Mouse (Mus musculus): ENCODE measurements at regions not wholly inside any gene's neighbourhood (a gene's known extent, or its start where the extent isn't known, plus 50 kb on each side); places are given as distances from the start of the nearest gene placed in this dataset.

- Histone ChIP-seq H3K27me3 (replicated peaks) (no peaks in the 10 kb centered on the region), H3K4me3 (no peak overlapping the region), H3K27ac (no peak overlapping the region), H3K9ac (no peak overlapping the region), H3K4me2 (no peak overlapping the region), H3K9me3 (no peaks in the 10 kb centered on the region), H3K36me3 (replicated peaks) (no peaks in the 10 kb centered on the region), H3K4me1 (no peaks in the 10 kb centered on the region)
- 84% methylated on average over 5 of the region's 5 CpGs for WGBS
- ATAC-seq (replicated peaks) = no peak
Observed at GRCm38 (mm10) chr17:88222379-88222955, 157.4 kb upstream of the Fbxo11 start.

GRCm38 (mm10) chr17:88240476-88240875, 175.4 kb upstream of the Fbxo11 start:
- Histone ChIP-seq H3K4me3 (no peak overlapping the region), H3K9ac (no peak overlapping the region), H3K27me3 (replicated peaks) (no peaks in the 10 kb centered on the region), H3K4me1 (no peaks in the 10 kb centered on the region), H3K9me3 (no peaks in the 10 kb centered on the region), H3K4me2 (no peak overlapping the region), H3K36me3 (replicated peaks) (no peaks in the 10 kb centered on the region), H3K27ac (no peak overlapping the region)
- no peak for ATAC-seq (replicated peaks)
- WGBS = 81% methylated on average over 8 of the region's 8 CpGs

- Histone ChIP-seq H3K27ac (no peak overlapping the region), H3K4me3 (no peak overlapping the region), H3K9me3 (no peaks in the 10 kb centered on the region), H3K4me2 (no peak overlapping the region), H3K9ac (no peak overlapping the region), H3K36me3 (replicated peaks) (no peaks in the 10 kb centered on the region), H3K27me3 (replicated peaks) (no peaks in the 10 kb centered on the region; the same call in 1 of the 2 replicates), H3K4me1 (peaks cover 9% of the 10 kb centered on the region)
- ATAC-seq (replicated peaks) = no peak
- 71% methylated on average over 5 of the region's 5 CpGs for WGBS
Observed at GRCm38 (mm10) chr17:88248625-88249024, 183.5 kb upstream of the Fbxo11 start.

- Histone ChIP-seq H3K4me3 (peak overlapping the region; percentile 19; the same call in 1 of the 2 replicates), H3K27ac (no peak overlapping the region), H3K4me1 (peaks cover 14% of the 10 kb centered on the region), H3K27me3 (replicated peaks) (no peaks in the 10 kb centered on the region; the same call in 1 of the 2 replicates), H3K9ac (peak overlapping the region; percentile 22; the same call in 1 of the 2 replicates), H3K9me3 (no peaks in the 10 kb centered on the region), H3K36me3 (replicated peaks) (no peaks in the 10 kb centered on the region), H3K4me2 (peak overlapping the region; percentile 43)
- ATAC-seq (replicated peaks) = peak; percentile 18
- 16% methylated on average over 17 of the region's 17 CpGs for WGBS
Observed at GRCm38 (mm10) chr17:88251949-88252521, 186.9 kb upstream of the Fbxo11 start.

- H3K9ac ChIP-seq = peak overlapping the region; percentile 82
- ATAC-seq (replicated peaks) = peak; percentile 86
- H3K27me3 ChIP-seq (replicated peaks) = no peaks in the 10 kb centered on the region; the same call in 1 of the 2 replicates
- H3K4me3 ChIP-seq = peak overlapping the region; percentile 60
- H3K4me2 ChIP-seq = peak overlapping the region; percentile 88
- 0% methylated on average over 40 of the region's 40 CpGs for WGBS
- H3K27ac ChIP-seq = peak overlapping the region; percentile 95
- H3K36me3 ChIP-seq (replicated peaks) = no peaks in the 10 kb centered on the region
- H3K4me1 ChIP-seq = peaks cover 20% of the 10 kb centered on the region
- H3K9me3 ChIP-seq = no peaks in the 10 kb centered on the region
Observed at GRCm38 (mm10) chr17:88255744-88256598, 184.5 kb upstream of the Foxn2 start.

- Histone ChIP-seq H3K4me3 (peak overlapping the region; percentile 60), H3K9me3 (no peaks in the 10 kb centered on the region), H3K4me1 (peaks cover 17% of the 10 kb centered on the region; the same call in 1 of the 2 replicates), H3K27me3 (replicated peaks) (no peaks in the 10 kb centered on the region), H3K4me2 (peak overlapping the region; percentile 88), H3K36me3 (replicated peaks) (no peaks in the 10 kb centered on the region), H3K9ac (peak overlapping the region; percentile 82), H3K27ac (peak overlapping the region; percentile 95)
- peak; percentile 78 for ATAC-seq (replicated peaks)
- 2% methylated on average over 18 of the region's 18 CpGs for WGBS
Observed at GRCm38 (mm10) chr17:88256599-88257544, 183.6 kb upstream of the Foxn2 start.

GRCm38 (mm10) chr17:88258361-88258796, 182.1 kb upstream of the Foxn2 start:
- Histone ChIP-seq H3K4me1 (peaks cover 14% of the 10 kb centered on the region; the same call in 1 of the 2 replicates), H3K9ac (no peak overlapping the region), H3K27me3 (replicated peaks) (no peaks in the 10 kb centered on the region), H3K36me3 (replicated peaks) (no peaks in the 10 kb centered on the region), H3K4me2 (no peak overlapping the region), H3K4me3 (no peak overlapping the region), H3K27ac (no peak overlapping the region), H3K9me3 (no peaks in the 10 kb centered on the region)
- 76% methylated on average over 11 of the region's 11 CpGs for WGBS
- ATAC-seq (replicated peaks) = no peak

GRCm38 (mm10) chr17:88260176-88260575, 180.3 kb upstream of the Foxn2 start:
- ATAC-seq (replicated peaks) = no peak
- H3K4me1 ChIP-seq = peaks cover 14% of the 10 kb centered on the region; the same call in 1 of the 2 replicates
- H3K9me3 ChIP-seq = no peaks in the 10 kb centered on the region
- 89% methylated on average over 7 of the region's 7 CpGs for WGBS
- no peaks in the 10 kb centered on the region for H3K27me3 ChIP-seq (replicated peaks)
- H3K36me3 ChIP-seq (replicated peaks) = no peaks in the 10 kb centered on the region
- no peak overlapping the region for H3K9ac ChIP-seq
- H3K27ac ChIP-seq = no peak overlapping the region
- H3K4me3 ChIP-seq = no peak overlapping the region
- H3K4me2 ChIP-seq = no peak overlapping the region

- Histone ChIP-seq H3K27ac (no peak overlapping the region), H3K4me1 (peaks cover 11% of the 10 kb centered on the region; the same call in 1 of the 2 replicates), H3K4me3 (no peak overlapping the region), H3K9me3 (no peaks in the 10 kb centered on the region), H3K9ac (no peak overlapping the region), H3K27me3 (replicated peaks) (no peaks in the 10 kb centered on the region), H3K36me3 (replicated peaks) (no peaks in the 10 kb centered on the region), H3K4me2 (no peak overlapping the region)
- no peak for ATAC-seq (replicated peaks)
- 55% methylated on average over 6 of the region's 6 CpGs for WGBS
Observed at GRCm38 (mm10) chr17:88260826-88261225, 179.7 kb upstream of the Foxn2 start.

GRCm38 (mm10) chr17:88261556-88261955, 179.0 kb upstream of the Foxn2 start:
- 33% methylated on average over 8 of the region's 8 CpGs for WGBS
- ATAC-seq (replicated peaks) = no peak
- no peak overlapping the region for H3K4me3 ChIP-seq

GRCm38 (mm10) chr17:88262326-88263187, 178.0 kb upstream of the Foxn2 start:
- ATAC-seq (replicated peaks) = no peak
- no peak overlapping the region for H3K4me2 ChIP-seq
- no peak overlapping the region for H3K27ac ChIP-seq
- H3K4me3 ChIP-seq = no peak overlapping the region
- no peaks in the 10 kb centered on the region for H3K9me3 ChIP-seq
- peaks cover 3% of the 10 kb centered on the region; the same call in 1 of the 2 replicates for H3K4me1 ChIP-seq
- WGBS = 56% methylated on average over 13 of the region's 13 CpGs
- no peaks in the 10 kb centered on the region for H3K27me3 ChIP-seq (replicated peaks)
- no peaks in the 10 kb centered on the region for H3K36me3 ChIP-seq (replicated peaks)
- H3K9ac ChIP-seq = no peak overlapping the region

More at GRCm38 (mm10) chr17:88261556-88261955, 179.0 kb upstream of the Foxn2 start:
- H3K36me3 ChIP-seq (replicated peaks) = no peaks in the 10 kb centered on the region
- H3K4me2 ChIP-seq = no peak overlapping the region
- H3K9ac ChIP-seq = no peak overlapping the region
- H3K27ac ChIP-seq = no peak overlapping the region
- peaks cover 11% of the 10 kb centered on the region; the same call in 1 of the 2 replicates for H3K4me1 ChIP-seq
- H3K27me3 ChIP-seq (replicated peaks) = no peaks in the 10 kb centered on the region
- H3K9me3 ChIP-seq = no peaks in the 10 kb centered on the region
